Mouse (Mus musculus) CH12.LX (cell line): Measurements from ENCODE around the gene Nsg1. TPM values are rescaled to one million over a fixed set of nuclear protein-coding genes. Genes with fewer than 3 reads are reported as not detected.

ENCODE experiments used
- DNase-seq: peaks from one replicate; pipeline ENCODE4 v3.0.0-alpha.2; 2013; ENCODE audit errors: extremely low read depth
- H3K27ac ChIP-seq: 2 replicates; pipeline ENCODE4 v1.5.1; 2012; ENCODE audit warnings: low read depth, mild to moderate bottlenecking, control low read depth, moderate library complexity; ENCODE audit not compliant: insufficient read depth
- H3K27me3 ChIP-seq: replicated peaks from 2 replicates; pipeline ENCODE3; 2012; ENCODE audit warnings: inconsistent platforms
- H3K36me3 ChIP-seq, 2 experiments: replicated peaks in 1 of 2; 2 replicates each; pipeline versions ENCODE3 to v1.6.1; 2012; ENCODE audit warnings: inconsistent platforms in 1 of 2, low read length in 1 of 2, mild to moderate bottlenecking in 1 of 2, mixed read lengths in 1 of 2, moderate library complexity in 1 of 2; ENCODE audit not compliant: control insufficient read depth in 1 of 2, insufficient read depth in 1 of 2
- H3K4me1 ChIP-seq, 2 experiments: 2 replicates each; pipeline ENCODE4 v1.6.1; 2012; ENCODE audit warnings: inconsistent platforms in 1 of 2, moderate library complexity in 1 of 2; ENCODE audit not compliant: insufficient read depth in 2 of 2, control insufficient read depth in 1 of 2
- H3K4me2 ChIP-seq: 2 replicates; pipeline ENCODE4 v1.6.1; 2012; ENCODE audit warnings: low read depth, mild to moderate bottlenecking, control low read depth; ENCODE audit not compliant: poor library complexity, insufficient read depth, severe bottlenecking
- H3K4me3 ChIP-seq, 3 experiments: fragments of 150-350 bp in 1 of 3; sonication (generic) in 1 of 3; replicated peaks in 1 of 3; 2 replicates each; pipeline versions ENCODE3 to v1.5.1; 2011 to 2012; ENCODE audit warnings: low read depth in 2 of 3, low read length in 2 of 3, mild to moderate bottlenecking in 2 of 3, moderate library complexity in 2 of 3, control low read depth in 1 of 3, improper control_type of control experiment in 1 of 3, inconsistent platforms in 1 of 3, mixed read lengths in 1 of 3; ENCODE audit not compliant: poor library complexity in 1 of 3
- H3K79me2 ChIP-seq: replicated peaks from 2 replicates; pipeline ENCODE4 v1.6.1; 2012; ENCODE audit warnings: mild to moderate bottlenecking, moderate library complexity; ENCODE audit not compliant: control insufficient read depth, poor library complexity, insufficient read depth, severe bottlenecking; ENCODE audit errors: extremely low read depth
- H3K9ac ChIP-seq: 2 replicates; pipeline ENCODE4 v1.6.1; 2012; ENCODE audit warnings: low read depth, mild to moderate bottlenecking, control low read depth, moderate library complexity; ENCODE audit not compliant: insufficient read depth
- H3K9me3 ChIP-seq: replicated peaks from 2 replicates; pipeline ENCODE3; 2012; ENCODE audit warnings: low read length, inconsistent platforms, mixed read lengths
- BHLHE40 ChIP-seq: IDR thresholded peaks from 2 replicates; pipeline ENCODE4 v1.6.1; 2011; ENCODE audit warnings: mild to moderate bottlenecking, low read depth, low read length, improper control_type of control experiment
- CHD1 ChIP-seq: IDR thresholded peaks from 2 replicates; pipeline ENCODE4 v1.6.1; 2012; ENCODE audit warnings: low read depth, low read length, improper control_type of control experiment, inconsistent platforms
- CHD2 ChIP-seq: IDR thresholded peaks from 2 replicates; pipeline ENCODE4 v1.6.1; 2011; ENCODE audit warnings: low read length, improper control_type of control experiment
- E2F4 ChIP-seq: IDR thresholded peaks from 2 replicates; pipeline ENCODE4 v1.6.1; 2011; ENCODE audit warnings: low read depth, low read length, improper control_type of control experiment; ENCODE audit not compliant: insufficient replicate concordance
- ELF1 ChIP-seq: IDR thresholded peaks from 2 replicates; pipeline ENCODE4 v1.6.1; 2014; ENCODE audit warnings: low read depth, mild to moderate bottlenecking, inconsistent platforms, low read length, improper control_type of control experiment
- EP300 ChIP-seq: IDR thresholded peaks from 2 replicates; pipeline ENCODE4 v1.6.1; 2011; ENCODE audit warnings: low read length, improper control_type of control experiment
- ETS1 ChIP-seq: conservative IDR thresholded peaks from 2 replicates; pipeline ENCODE4 v1.6.1; 2012; ENCODE audit warnings: low read depth, mild to moderate bottlenecking, inconsistent platforms, low read length, improper control_type of control experiment, moderate library complexity
- HCFC1 ChIP-seq: IDR thresholded peaks from 2 replicates; pipeline ENCODE4 v1.6.1; 2012; ENCODE audit warnings: low read depth, mild to moderate bottlenecking, inconsistent platforms, low read length, improper control_type of control experiment
- JUN ChIP-seq: IDR thresholded peaks from 2 replicates; pipeline ENCODE4 v1.6.1; 2011; ENCODE audit warnings: low read depth, mild to moderate bottlenecking, low read length, improper control_type of control experiment, moderate library complexity; ENCODE audit not compliant: insufficient read depth
- JUND ChIP-seq: conservative IDR thresholded peaks from 2 replicates; pipeline ENCODE4 v1.6.1; 2011; ENCODE audit warnings: low read depth, low read length, improper control_type of control experiment
- KAT2A ChIP-seq: IDR thresholded peaks from 2 replicates; pipeline ENCODE4 v1.6.1; 2012; ENCODE audit warnings: low read length, improper control_type of control experiment, inconsistent platforms; ENCODE audit not compliant: insufficient replicate concordance
- MAX ChIP-seq: IDR thresholded peaks from 2 replicates; pipeline ENCODE4 v1.6.1; 2011; ENCODE audit warnings: low read length, improper control_type of control experiment
- MAZ ChIP-seq: IDR thresholded peaks from 2 replicates; pipeline ENCODE4 v1.6.1; 2012; ENCODE audit warnings: low read depth, mild to moderate bottlenecking, inconsistent platforms, low read length, improper control_type of control experiment, moderate library complexity
- MXI1 ChIP-seq: IDR thresholded peaks from 2 replicates; pipeline ENCODE4 v1.6.1; 2011; ENCODE audit warnings: mild to moderate bottlenecking, low read depth, low read length, improper control_type of control experiment
- NRF1 ChIP-seq: IDR thresholded peaks from 2 replicates; pipeline ENCODE4 v1.6.1; 2014; ENCODE audit warnings: low read depth, mild to moderate bottlenecking, inconsistent platforms, low read length, improper control_type of control experiment, moderate library complexity
- POLR2A ChIP-seq: IDR thresholded peaks from 2 replicates; pipeline ENCODE4 v1.6.1; 2011; ENCODE audit warnings: low read depth, mild to moderate bottlenecking, improper control_type of control experiment, low read length
- POLR2AphosphoS2 ChIP-seq: IDR thresholded peaks from 2 replicates; pipeline ENCODE4 v1.6.1; 2011; ENCODE audit warnings: low read depth, low read length, improper control_type of control experiment
- RAD21 ChIP-seq: IDR thresholded peaks from 2 replicates; pipeline ENCODE4 v1.6.1; 2011; ENCODE audit warnings: low read depth, mild to moderate bottlenecking, low read length, improper control_type of control experiment, moderate library complexity
- RCOR1 ChIP-seq: conservative IDR thresholded peaks from 2 replicates; pipeline ENCODE4 v1.6.1; 2012; ENCODE audit warnings: low read depth, mild to moderate bottlenecking, inconsistent platforms, low read length, improper control_type of control experiment
- SIN3A ChIP-seq: IDR thresholded peaks from 2 replicates; pipeline ENCODE4 v1.6.1; 2012; ENCODE audit warnings: low read length, improper control_type of control experiment, inconsistent platforms
- TBP ChIP-seq: conservative IDR thresholded peaks from 2 replicates; pipeline ENCODE4 v1.6.1; 2011; ENCODE audit warnings: low read depth, low read length, improper control_type of control experiment
- TCF12 ChIP-seq: IDR thresholded peaks from 2 replicates; pipeline ENCODE4 v1.6.1; 2014; ENCODE audit warnings: low read depth, mild to moderate bottlenecking, inconsistent platforms, low read length, improper control_type of control experiment
- ZKSCAN1 ChIP-seq: IDR thresholded peaks from 2 replicates; pipeline ENCODE4 v1.6.1; 2012; ENCODE audit warnings: low read depth, inconsistent platforms, low read length, improper control_type of control experiment, borderline replicate concordance
- ZMIZ1 ChIP-seq: IDR thresholded peaks from 2 replicates; pipeline ENCODE4 v1.6.1; 2012; ENCODE audit warnings: low read depth, mild to moderate bottlenecking, inconsistent platforms, low read length, improper control_type of control experiment
- ZNF384 ChIP-seq: IDR thresholded peaks from 2 replicates; pipeline ENCODE4 v1.6.1; 2012; ENCODE audit warnings: low read depth, low read length, improper control_type of control experiment, inconsistent platforms
- dilution Hi-C: fragments of 300-500 bp; cut with MboI; formaldehyde crosslinking; loops from 2 replicates; pipeline ENCODE4 v1.14.3; 2020; ENCODE audit warnings: low sequenced_read_pairs; ENCODE audit not compliant: extremely low pct_unique_long_range_greater_than_20kb, extremely low pct_ligation_motif_present
- in situ Hi-C: fragments of 300-500 bp; cut with MboI; formaldehyde crosslinking; loops from 3 replicates; pipeline ENCODE4 v1.14.3; 2019; ENCODE audit warnings: low sequenced_read_pairs, low pct_ligation_motif_present, low pct_unique_long_range_greater_than_20kb, mixed read lengths
- polyA plus RNA-seq: library from polyadenylated mRNA; unstranded; fragments of >175 nt; gene quantifications from 2 replicates; pipeline ENCODE4 v1.2.1, GENCODE M21; 2012; ENCODE audit warnings: low read depth; ENCODE audit not compliant: insufficient read length
- total RNA-seq, 2 experiments: library from RNA; depleted of rRNA; stranded (reverse); fragments of 300-350 nt in 1 of 2; fragments of >200 nt in 1 of 2; gene quantifications; 2 replicates each; pipeline ENCODE4 v1.2.3; 2012 to 2014

The Nsg1 gene
- total and polyA plus RNA-seq, 3 experiments, result 0.04 TPM; not detected in 2

DNA sequence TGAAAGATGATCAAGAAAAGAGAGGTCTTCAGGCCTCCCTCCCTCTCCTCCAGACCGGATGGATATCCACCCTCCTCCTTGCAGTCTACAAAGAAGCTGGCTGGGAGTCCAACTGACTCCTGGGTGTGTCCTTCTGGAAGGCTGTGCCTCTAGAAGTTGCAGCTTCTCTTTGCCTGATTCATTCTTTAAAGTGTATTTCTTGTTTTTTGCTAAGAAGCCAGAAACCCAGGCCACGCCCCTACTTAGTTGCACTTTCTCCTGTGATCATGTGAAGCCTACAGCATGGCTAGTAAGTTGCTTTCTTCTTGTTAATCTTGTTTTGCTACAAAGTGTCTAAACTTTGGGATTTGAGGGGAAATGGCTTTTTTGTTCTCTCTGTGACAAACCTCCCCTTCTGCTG lies 27.3 kb upstream of the Nsg1 start:
- Histone ChIP-seq H3K36me3 (no peaks in the 10 kb centered on the region), H3K27me3 (peaks cover 48% of the 10 kb centered on the region), H3K4me1 (no peaks in the 10 kb centered on the region), H3K9ac (no peak overlapping the region), H3K9me3 (peaks cover 11% of the 10 kb centered on the region), H3K27ac (no peak overlapping the region), H3K4me3 (no peak overlapping the region), H3K79me2 (no peaks in the 10 kb centered on the region), H3K4me2 (no peak overlapping the region)
- DNase-seq, result no peak
- TF ChIP-seq NRF1 (no peak), EP300 (no peak), HCFC1 (no peak), BHLHE40 (no peak), SIN3A (no peak), POLR2A (no peak), RAD21 (no peak), POLR2AphosphoS2 (no peak), CHD2 (no peak), RCOR1 (no peak), E2F4 (no peak), JUND (no peak), MAX (no peak), ZMIZ1 (no peak), MXI1 (no peak), CHD1 (no peak)
- in situ Hi-C loops, result no loop called here
- dilution Hi-C loops, result no loop called here

- in situ Hi-C loops, result no loop called here
- H3K27me3 ChIP-seq, result peaks cover 42% of the 10 kb centered on the region
- no peak for TF ChIP-seq TCF12
- TF ChIP-seq BHLHE40, result no peak
- no peak for TF ChIP-seq JUN
- no peak for TF ChIP-seq ZNF384
- TF ChIP-seq JUND, result no peak
- TF ChIP-seq RAD21, result no peak
- TF ChIP-seq ZKSCAN1, result no peak
- TF ChIP-seq KAT2A, result no peak
- TF ChIP-seq MAZ, result no peak
- TF ChIP-seq TBP, result no peak
- TF ChIP-seq HCFC1, result no peak
- no peak for TF ChIP-seq ETS1
- no peak for TF ChIP-seq ELF1
- peaks cover 8% of the 10 kb centered on the region for H3K9me3 ChIP-seq
- no peak overlapping the region for H3K27ac ChIP-seq
- dilution Hi-C loops, result no loop called here
- H3K4me3 ChIP-seq, result no peak overlapping the region
- no peaks in the 10 kb centered on the region for H3K36me3 ChIP-seq
- no peak for DNase-seq
- H3K4me2 ChIP-seq, result no peak overlapping the region
- no peaks in the 10 kb centered on the region for H3K79me2 ChIP-seq
- no peaks in the 10 kb centered on the region for H3K4me1 ChIP-seq
- H3K9ac ChIP-seq, result no peak overlapping the region
These were observed 25.1 kb upstream of the Nsg1 start for GRCm38 (mm10) chr5:38184688-38185285.
